Mouse (Mus musculus) G1E (cell line): Measurements from ENCODE around the gene Etl4. TPM values are rescaled to one million over a fixed set of nuclear protein-coding genes. Genes with fewer than 3 reads are reported as not detected.

ENCODE experiments used
- ATAC-seq: 2 replicates; pipeline ENCODE4 v1.8.0; 2016; ENCODE audit warnings: mild to moderate bottlenecking; ENCODE audit not compliant: insufficient number of reproducible peaks, poor library complexity, low FRiP score, severe bottlenecking; ENCODE audit errors: extremely low read depth
- DNase-seq: peaks from one replicate; pipeline ENCODE4 v3.0.0; 2012; ENCODE audit warnings: low spot score
- H3K27me3 ChIP-seq: 2 replicates; pipeline ENCODE4 v1.6.1; 2012; ENCODE audit warnings: mild to moderate bottlenecking, low read length, inconsistent platforms; ENCODE audit not compliant: insufficient read depth
- H3K36me3 ChIP-seq: replicated peaks from 2 replicates; pipeline ENCODE3; 2012; ENCODE audit warnings: mild to moderate bottlenecking, inconsistent platforms
- H3K4me1 ChIP-seq: 2 replicates; pipeline ENCODE4 v1.6.1; 2012; ENCODE audit warnings: low read depth, low read length, inconsistent platforms, mixed read lengths; ENCODE audit not compliant: insufficient read depth
- H3K4me3 ChIP-seq: 2 replicates; pipeline ENCODE4 v1.5.1; 2012; ENCODE audit warnings: low read depth, mild to moderate bottlenecking, inconsistent platforms, low read length, moderate library complexity, mixed read lengths
- H3K9me3 ChIP-seq: replicated peaks from 2 replicates; pipeline ENCODE4 v1.6.1; 2012; ENCODE audit warnings: inconsistent platforms
- CTCF ChIP-seq: IDR thresholded peaks from 2 replicates; pipeline ENCODE4 v1.5.1; 2012; ENCODE audit warnings: low read depth, low read length, inconsistent platforms, mixed read lengths
- GATA1 ChIP-seq: IDR thresholded peaks from 2 replicates; pipeline ENCODE4 v1.6.1; 2012; ENCODE audit warnings: borderline replicate concordance, low read length, inconsistent platforms, mixed read lengths
- GATA2 ChIP-seq: IDR thresholded peaks from 2 replicates; pipeline ENCODE4 v1.6.1; 2012; ENCODE audit warnings: low read depth, low read length, inconsistent platforms, borderline replicate concordance
- POLR2AphosphoS5 ChIP-seq: IDR thresholded peaks from 2 replicates; pipeline ENCODE4 v1.6.1; 2012; ENCODE audit warnings: low read depth, low read length, inconsistent platforms; ENCODE audit not compliant: insufficient replicate concordance
- TAL1 ChIP-seq: conservative IDR thresholded peaks from 2 replicates; pipeline ENCODE4 v1.6.1; 2012; ENCODE audit warnings: low read depth, low read length, inconsistent platforms, mixed read lengths
- polyA plus RNA-seq: library from polyadenylated mRNA; stranded (reverse); fragments of >175 nt; gene quantifications from 2 replicates; pipeline ENCODE4 v1.2.3, GENCODE M21; 2012
- total RNA-seq, 2 experiments: library from RNA; stranded (forward) in 1 of 2; stranded (reverse) in 1 of 2; fragments of 200-1000 nt in 1 of 2; fragments of >200 nt in 1 of 2; fragmentation: Nextera tagmentation in 1 of 2; gene quantifications; 2 replicates each; pipeline ENCODE4 v1.2.3; 2014 to 2017

Etl4 gene
- total and polyA plus RNA-seq, 3 experiments = 0.44 TPM; not detected in 2

DNA sequence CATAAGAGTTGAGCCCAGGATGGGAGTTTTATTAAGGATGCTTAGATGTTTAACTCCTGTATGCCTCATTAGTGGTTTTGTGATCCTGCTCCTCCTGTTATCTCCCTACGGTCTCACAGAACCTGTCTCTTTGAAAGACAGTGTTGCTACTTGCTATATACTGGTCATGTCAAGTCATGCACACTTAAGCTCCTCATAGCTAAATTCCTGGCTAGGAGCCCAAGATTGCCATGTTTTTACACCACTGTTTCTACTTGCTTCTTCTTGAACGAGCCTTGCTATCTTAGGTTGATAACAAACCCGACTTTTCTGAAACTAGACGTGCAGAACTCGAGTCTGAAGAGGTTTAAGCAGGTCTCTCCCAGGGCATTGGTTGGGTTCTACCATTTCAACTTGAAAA, 710.3 kb downstream of the Etl4 start:
- DNase-seq (no peak), ATAC-seq (no peak)
- H3K9me3 ChIP-seq = no peaks in the 10 kb centered on the region
- no peaks in the 10 kb centered on the region for H3K4me1 ChIP-seq
- H3K36me3 ChIP-seq = no peaks in the 10 kb centered on the region
- H3K27me3 ChIP-seq = 0 out of 2 replicates have a peak, but pooled peaks cover 3% of the 10 kb centered on the region
- no peak overlapping the region for H3K4me3 ChIP-seq
- no peak for TF ChIP-seq GATA1
- no peak for TF ChIP-seq CTCF
- no peak for TF ChIP-seq GATA2

DNA sequence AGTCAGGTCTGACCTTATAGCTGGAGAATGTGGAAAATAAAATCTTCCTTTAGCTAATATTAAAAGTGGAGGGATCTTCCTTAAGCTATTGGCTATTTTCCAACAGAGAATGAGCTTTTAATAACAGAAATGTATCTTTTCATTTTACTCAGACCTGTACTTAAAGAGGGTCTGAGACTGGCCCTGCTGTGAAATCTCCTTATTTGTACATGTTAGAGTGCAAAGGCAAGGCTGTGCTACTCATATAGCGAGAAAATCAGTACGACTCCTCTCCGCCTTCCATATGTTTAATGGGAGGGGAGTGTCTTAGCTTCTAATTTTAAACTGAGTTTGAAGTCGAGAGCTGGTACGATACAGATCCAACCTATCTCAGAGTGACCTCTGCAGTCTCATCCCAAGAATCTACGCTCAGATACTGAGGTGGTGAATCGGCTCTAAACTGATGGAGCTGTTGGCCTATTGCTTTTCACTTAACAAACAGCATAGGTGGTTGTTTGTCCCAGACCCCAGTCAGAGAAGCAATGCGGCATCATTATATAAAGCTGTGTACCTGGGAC, 719.7 kb downstream of the Etl4 start:
- Histone ChIP-seq H3K4me3 (no peak overlapping the region), H3K9me3 (no peaks in the 10 kb centered on the region), H3K27me3 (no peaks in the 10 kb centered on the region), H3K4me1 (no peaks in the 10 kb centered on the region), H3K36me3 (no peaks in the 10 kb centered on the region)
- DNase-seq (no peak), ATAC-seq (no peak)
- no peak for TF ChIP-seq GATA2

DNA sequence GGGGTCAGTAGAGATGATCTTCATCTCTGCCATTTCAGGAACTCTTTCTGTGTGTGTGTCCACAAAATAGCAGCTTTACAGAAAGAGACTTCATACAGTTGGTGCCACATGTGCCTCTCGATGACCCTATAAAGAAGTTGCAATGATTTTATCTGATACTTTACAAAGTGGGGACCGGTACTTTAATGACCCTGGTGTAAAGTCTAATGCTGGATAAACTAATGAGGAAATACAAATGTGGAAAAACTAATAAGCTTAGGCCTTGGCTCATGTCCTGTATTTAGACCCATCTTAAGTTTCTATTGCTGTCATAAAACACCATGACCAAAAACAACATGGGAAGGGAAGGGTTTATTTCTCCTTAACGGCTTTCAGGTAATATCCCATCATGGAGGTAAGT, 729.0 kb downstream of the Etl4 start:
- Histone ChIP-seq H3K4me3 (no peak overlapping the region), H3K9me3 (no peaks in the 10 kb centered on the region), H3K4me1 (no peaks in the 10 kb centered on the region), H3K36me3 (no peaks in the 10 kb centered on the region), H3K27me3 (no peaks in the 10 kb centered on the region)
- ATAC-seq (no peak), DNase-seq (no peak)
- TF ChIP-seq POLR2AphosphoS5 = no peak
- no peak for TF ChIP-seq GATA1
- no peak for TF ChIP-seq CTCF
- TF ChIP-seq GATA2 = no peak
- TF ChIP-seq TAL1 = no peak

DNA sequence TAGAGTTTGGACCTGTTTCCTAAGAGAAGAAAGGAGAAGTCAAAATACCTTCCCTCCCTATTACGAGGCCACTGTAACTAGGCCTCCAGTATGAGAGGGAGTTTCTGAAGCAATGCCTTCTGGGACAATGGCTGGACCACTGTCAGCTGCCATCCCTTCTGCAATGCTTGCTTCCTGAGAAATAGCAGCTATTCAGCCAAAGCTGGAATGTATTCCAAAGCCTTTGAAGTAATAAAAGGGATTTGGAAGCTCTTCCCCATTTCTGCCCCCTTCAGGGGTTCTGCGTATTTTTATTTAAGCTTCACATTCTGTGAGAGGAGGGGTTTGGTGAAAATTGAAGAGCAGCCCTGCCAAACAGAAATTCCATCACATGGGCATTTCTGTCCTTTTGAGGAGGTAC, 730.1 kb downstream of the Etl4 start:
- H3K27me3 ChIP-seq = no peaks in the 10 kb centered on the region
- TF ChIP-seq POLR2AphosphoS5 = no peak
- TF ChIP-seq GATA2 = no peak
- TF ChIP-seq GATA1 = no peak
- TF ChIP-seq CTCF = no peak
- TF ChIP-seq TAL1 = no peak
- no peaks in the 10 kb centered on the region for H3K9me3 ChIP-seq
- no peaks in the 10 kb centered on the region for H3K36me3 ChIP-seq
- DNase-seq (no peak), ATAC-seq (no peak)
- no peaks in the 10 kb centered on the region for H3K4me1 ChIP-seq
- H3K4me3 ChIP-seq = no peak overlapping the region

DNA sequence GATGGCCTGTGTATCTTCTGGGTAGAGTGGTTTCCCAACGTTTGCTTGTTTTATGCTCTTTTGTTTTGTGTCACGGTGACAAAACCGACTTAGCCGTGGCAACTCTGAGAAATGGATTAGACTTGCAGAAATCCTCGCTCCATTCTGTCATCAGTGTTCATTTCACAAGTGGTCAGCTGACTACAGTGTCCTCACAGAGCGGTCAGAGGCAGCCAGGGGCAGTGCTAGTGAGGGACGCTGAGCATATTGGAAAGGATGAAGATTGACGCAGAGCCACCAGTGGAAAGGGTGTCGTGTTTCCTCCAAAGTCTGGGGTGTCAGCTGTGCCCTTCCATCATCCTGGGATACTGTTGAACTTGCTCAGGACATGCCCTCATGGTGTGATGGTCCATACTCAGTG, 733.2 kb downstream of the Etl4 start:
- no peak for ATAC-seq
- H3K36me3 ChIP-seq = no peaks in the 10 kb centered on the region
- no peaks in the 10 kb centered on the region for H3K9me3 ChIP-seq
- DNase-seq = no peak
- TF ChIP-seq GATA2 (no peak), TAL1 (no peak), CTCF (no peak), GATA1 (no peak)
- no peaks in the 10 kb centered on the region for H3K4me1 ChIP-seq
- H3K27me3 ChIP-seq = no peaks in the 10 kb centered on the region
- H3K4me3 ChIP-seq = no peak overlapping the region

- DNase-seq (no peak), ATAC-seq (no peak)
- Histone ChIP-seq H3K9me3 (no peaks in the 10 kb centered on the region), H3K27me3 (peaks cover 3% of the 10 kb centered on the region; the same call in 1 of the 2 replicates), H3K36me3 (no peaks in the 10 kb centered on the region), H3K4me3 (no peak overlapping the region), H3K4me1 (no peaks in the 10 kb centered on the region)
- TF ChIP-seq GATA2 = no peak
- no peak for TF ChIP-seq CTCF
- TF ChIP-seq TAL1 = no peak
- TF ChIP-seq POLR2AphosphoS5 = no peak
- no peak for TF ChIP-seq GATA1
Measured at GRCm38 (mm10) chr2:20649817-20650216, 740.2 kb downstream of the Etl4 start.

GRCm38 (mm10) chr2:20653116-20653515, 743.5 kb downstream of the Etl4 start:
- no peaks in the 10 kb centered on the region for H3K4me1 ChIP-seq
- DNase-seq (no peak), ATAC-seq (no peak)
- peaks cover 3% of the 10 kb centered on the region; the same call in 1 of the 2 replicates for H3K27me3 ChIP-seq
- TF ChIP-seq GATA2 = no peak
- TF ChIP-seq POLR2AphosphoS5 = no peak
- no peak for TF ChIP-seq TAL1
- no peak for TF ChIP-seq GATA1
- TF ChIP-seq CTCF = no peak
- H3K36me3 ChIP-seq = no peaks in the 10 kb centered on the region
- no peak overlapping the region for H3K4me3 ChIP-seq
- no peaks in the 10 kb centered on the region for H3K9me3 ChIP-seq
